Mouse (Mus musculus): ENCODE measurements around the gene Parp16.
A peak's percentile ranks its signal among the peaks of the same experiment; 100 is the strongest.

- TF ChIP-seq POLR2A (IDR thresholded peaks at IDR 0.05; ENCODE audit: low read depth, low read length) (peak; percentile 57; the same call in 1 of the 2 replicates), EP300 (IDR thresholded peaks at IDR 0.05; ENCODE audit: low read length) (no peak), HCFC1 (IDR thresholded peaks at IDR 0.05; ENCODE audit: low read depth, low read length) (no peak), POLR2AphosphoS2 (IDR thresholded peaks at IDR 0.05; ENCODE audit: low read depth, low read length) (no peak), TCF12 (IDR thresholded peaks at IDR 0.05; ENCODE audit: low read depth, low read length) (0 out of 2 replicates have a peak, but pooled peaks have one; percentile 43), IRF4 (IDR thresholded peaks at IDR 0.05; ENCODE audit: low read depth, low read length) (no peak), ETS1 (conservative IDR thresholded peaks at IDR 0.05; ENCODE audit: low read depth, low read length) (no peak), CTCF (conservative IDR thresholded peaks at IDR 0.05 in 1 of 2, IDR thresholded peaks at IDR 0.05 in 1 of 2; ENCODE audit: low read depth in 2 of 2, low read length in 2 of 2) (peak in 1 of 2 experiments; percentile 55; a peak in 2 of 4 replicates), NELFE (IDR thresholded peaks at IDR 0.05; ENCODE audit: low read depth, low read length) (0 out of 2 replicates have a peak, but pooled peaks have one; percentile 11)
Observed at GRCm38 (mm10) chr9:65214778-65215493, 19.8 kb downstream of the Parp16 start.
